Mouse (Mus musculus) cerebellum, adult 2 months (tissue): ENCODE results near the gene Samhd1. TPM values are rescaled to one million over a fixed set of nuclear protein-coding genes. Genes with fewer than 3 reads are reported as not detected.
A peak's percentile ranks its signal among the peaks of the same experiment; 100 is the strongest.

Source experiments
- DNase-seq, 2 experiments: peaks; one replicate each; pipeline ENCODE4 v3.0.0; 2021
- H3K27ac ChIP-seq: fragments of 200-500 bp; 2 replicates; pipeline ENCODE4 v1.5.1; 2012; ENCODE audit warnings: low read length, control low read depth, inconsistent platforms; ENCODE audit not compliant: insufficient read depth
- H3K27me3 ChIP-seq: fragments of 200-500 bp; 2 replicates; pipeline ENCODE4 v1.6.1; 2012; ENCODE audit warnings: inconsistent platforms, mild to moderate bottlenecking, low read length, moderate library complexity; ENCODE audit not compliant: control insufficient read depth, insufficient read depth
- H3K4me1 ChIP-seq: fragments of 200-500 bp; 2 replicates; pipeline ENCODE4 v1.6.1; 2011; ENCODE audit warnings: low read length; ENCODE audit not compliant: control insufficient read depth, insufficient read depth
- H3K4me3 ChIP-seq: fragments of 200-500 bp; replicated peaks from 2 replicates; pipeline ENCODE3; 2011; ENCODE audit warnings: mild to moderate bottlenecking, low read depth, low read length, control low read depth; ENCODE audit not compliant: insufficient read depth
- CTCF ChIP-seq: fragments of 200-500 bp; IDR thresholded peaks from 2 replicates; pipeline ENCODE4 v1.5.1; 2011; ENCODE audit warnings: low read depth, mild to moderate bottlenecking, control low read depth, low read length, moderate library complexity, borderline replicate concordance; ENCODE audit not compliant: insufficient read depth
- POLR2A ChIP-seq: fragments of 200-500 bp; IDR thresholded peaks from 2 replicates; pipeline ENCODE4 v1.6.1; 2011; ENCODE audit warnings: low read length, control low read depth, borderline replicate concordance; ENCODE audit not compliant: insufficient read depth
- WGBS: fragments of 180-500 bp; shearing (Covaris S2); methylation state at CpG from one replicate; pipeline ENCODE4 v1.1.7; 2018; 5-methylcytosine and 5-hydroxymethylcytosine counted together
- polyA plus RNA-seq: library from polyadenylated mRNA; depleted of rRNA; stranded (reverse); fragments of >200 nt; gene quantifications from 2 replicates; pipeline ENCODE4 v1.2.3, GENCODE M21; 2012

Samhd1 gene
- polyA plus RNA-seq, 1 experiment: 22.4 TPM

GRCm38 (mm10) chr2:157129096-157129495, 6.0 kb downstream of the Samhd1 start:
- no peak for TF ChIP-seq POLR2A
- TF ChIP-seq CTCF: no peak
- Histone ChIP-seq H3K27me3 (no peaks in the 10 kb centered on the region), H3K27ac (no peak overlapping the region), H3K4me3 (no peak overlapping the region), H3K4me1 (no peaks in the 10 kb centered on the region)
- DNase-seq: no peak
- 95% methylated on average over 4 of the region's 4 CpGs for WGBS

DNA sequence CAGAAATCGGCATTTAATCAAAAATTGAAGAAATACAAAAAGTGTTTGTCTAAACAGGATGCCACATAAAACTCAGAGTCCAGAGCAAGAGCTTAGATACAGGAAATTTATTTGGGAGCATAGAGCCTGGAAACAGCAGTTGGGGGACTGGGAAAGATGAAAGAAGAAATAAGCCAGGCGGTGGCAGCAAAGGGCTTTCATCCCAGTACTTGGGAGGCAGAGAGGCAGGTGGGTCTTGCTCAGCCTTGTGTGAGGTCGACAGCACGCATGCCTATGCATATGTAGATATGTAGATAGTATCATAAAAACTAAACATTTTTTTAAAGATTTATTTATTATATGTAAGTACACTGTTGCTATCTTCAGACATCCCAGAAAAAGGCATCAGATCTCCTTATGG, 7.0 kb downstream of the Samhd1 start:
- DNase-seq: no peak
- WGBS: 57% methylated on average over 4 of the region's 4 CpGs
- Histone ChIP-seq H3K27me3 (no peaks in the 10 kb centered on the region), H3K4me3 (no peak overlapping the region), H3K4me1 (no peaks in the 10 kb centered on the region), H3K27ac (no peak overlapping the region)
- TF ChIP-seq CTCF (no peak), POLR2A (no peak)

DNA sequence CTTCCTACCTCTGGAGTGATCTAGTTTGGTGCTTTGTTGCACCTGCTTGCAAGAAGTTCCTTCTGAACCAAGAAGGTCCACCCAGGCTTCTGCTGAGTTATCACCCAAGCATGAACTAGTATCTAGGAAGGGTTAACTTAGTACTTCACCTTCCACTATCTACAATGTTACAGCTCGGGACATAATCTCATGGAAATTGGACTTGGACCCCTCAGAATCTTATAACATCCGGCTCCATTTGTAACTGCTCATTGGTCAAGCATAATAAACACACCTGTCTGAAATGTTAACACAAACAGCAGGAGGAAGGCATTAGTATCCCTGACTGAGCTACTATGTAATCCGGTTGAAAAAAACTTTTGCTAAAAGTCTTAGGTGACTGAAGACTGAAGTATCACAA, 7.7 kb downstream of the Samhd1 start:
- Histone ChIP-seq H3K4me1 (no peaks in the 10 kb centered on the region), H3K27me3 (no peaks in the 10 kb centered on the region), H3K4me3 (no peak overlapping the region), H3K27ac (no peak overlapping the region)
- WGBS: 88% methylated on average over 3 of the region's 3 CpGs
- no peak for TF ChIP-seq POLR2A
- TF ChIP-seq CTCF: no peak
- no peak for DNase-seq

- no peak for DNase-seq
- Histone ChIP-seq H3K4me1 (no peaks in the 10 kb centered on the region), H3K27me3 (no peaks in the 10 kb centered on the region), H3K4me3 (no peak overlapping the region), H3K27ac (no peak overlapping the region)
- no peak for TF ChIP-seq CTCF
- TF ChIP-seq POLR2A: no peak
- 91% methylated on average over 3 of the region's 3 CpGs for WGBS
Observed at GRCm38 (mm10) chr2:157125246-157125645, 9.8 kb downstream of the Samhd1 start.

DNA sequence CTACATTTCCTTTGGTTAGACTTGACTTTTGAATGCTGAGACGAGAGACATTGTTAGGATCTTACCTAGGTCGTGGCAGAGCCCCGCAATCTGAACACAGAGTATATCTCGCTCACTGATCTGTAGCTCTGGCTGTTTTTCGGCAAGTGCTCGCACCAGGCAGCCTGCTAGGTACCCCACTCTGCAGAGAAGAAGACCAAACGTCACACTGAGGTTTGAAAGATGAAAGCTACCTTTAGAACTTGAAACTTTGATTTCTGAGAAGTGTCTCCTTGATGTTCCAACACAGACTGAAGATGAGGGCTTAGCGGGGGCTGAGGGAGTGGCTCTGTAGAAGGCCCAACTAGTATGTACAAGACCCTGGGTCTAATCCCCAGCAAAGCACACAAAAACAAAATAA, 13.3 kb downstream of the Samhd1 start:
- DNase-seq: no peak
- Histone ChIP-seq H3K4me3 (no peak overlapping the region), H3K4me1 (no peaks in the 10 kb centered on the region), H3K27me3 (no peaks in the 10 kb centered on the region), H3K27ac (no peak overlapping the region)
- WGBS: 93% methylated on average over 8 of the region's 8 CpGs
- TF ChIP-seq CTCF (no peak), POLR2A (no peak)

DNA sequence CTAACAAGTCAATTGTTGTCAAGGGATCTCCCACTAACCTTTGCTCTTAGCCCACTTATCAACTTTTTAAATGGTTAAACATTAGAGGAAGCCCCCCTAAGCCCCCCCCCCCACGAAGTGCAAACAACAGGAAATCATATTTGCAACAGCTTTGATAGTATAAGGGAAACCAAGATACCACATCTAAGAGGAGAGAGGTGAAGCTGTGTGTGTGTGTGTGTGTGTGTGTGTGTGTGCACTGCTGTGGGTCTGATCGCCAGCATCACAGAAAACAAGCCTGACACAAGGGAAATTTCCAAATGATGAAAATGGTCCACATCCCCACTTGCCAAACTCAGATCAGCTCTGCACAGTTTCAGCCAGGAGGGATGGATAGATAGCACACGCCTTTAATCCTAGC, 16.0 kb downstream of the Samhd1 start:
- no peaks in the 10 kb centered on the region for H3K27me3 ChIP-seq
- 77% methylated on average over 3 of the region's 3 CpGs for WGBS
- TF ChIP-seq POLR2A (no peak), CTCF (no peak)

DNA sequence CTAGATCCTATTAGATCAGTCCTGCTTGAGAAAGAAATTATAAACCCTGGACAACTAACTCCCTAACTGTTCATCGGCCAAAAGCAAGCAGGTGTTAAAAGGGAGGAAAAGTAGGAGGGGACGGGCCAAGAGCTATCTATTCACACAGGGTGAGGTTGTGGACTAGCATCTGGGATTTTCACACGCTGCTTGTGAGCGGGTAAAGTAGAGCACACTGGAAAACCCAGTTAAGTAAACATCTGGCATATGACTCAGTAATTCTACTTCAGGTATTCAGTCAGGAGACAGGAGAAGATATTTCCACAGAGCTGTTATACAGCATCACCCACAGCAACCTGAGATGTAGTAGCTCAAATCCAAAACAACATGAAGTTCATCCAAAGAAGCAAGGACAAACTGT, 16.5 kb downstream of the Samhd1 start:
- WGBS: 91% methylated on average over 4 of the region's 4 CpGs
- Histone ChIP-seq H3K4me1 (no peaks in the 10 kb centered on the region), H3K27me3 (no peaks in the 10 kb centered on the region), H3K27ac (no peak overlapping the region), H3K4me3 (no peak overlapping the region)
- TF ChIP-seq POLR2A (no peak), CTCF (no peak)
- no peak for DNase-seq

More for the DNA sequence above, 16.0 kb downstream of the Samhd1 start:
- Histone ChIP-seq H3K4me1 (no peaks in the 10 kb centered on the region), H3K27ac (no peak overlapping the region), H3K4me3 (no peak overlapping the region)
- DNase-seq: no peak

GRCm38 (mm10) chr2:157116964-157117363, 18.1 kb downstream of the Samhd1 start:
- TF ChIP-seq POLR2A (no peak), CTCF (peak; percentile 39; the same call in 1 of the 2 replicates)
- DNase-seq: no peak
- Histone ChIP-seq H3K27ac (no peak overlapping the region), H3K4me1 (no peaks in the 10 kb centered on the region), H3K27me3 (no peaks in the 10 kb centered on the region), H3K4me3 (no peak overlapping the region)
- WGBS: 18% methylated on average over 3 of the region's 3 CpGs
